Mouse (Mus musculus) naive thymus-derived CD4-positive, alpha-beta T cell, adult 2 months (primary cell): Measurements from ENCODE around the gene Gm10961.

ENCODE experiments used
- DNase-seq: peaks from one replicate; pipeline ENCODE4 v3.0.0-alpha.2; 2011; ENCODE audit warnings: low read depth

Gene Gm10961

DNA sequence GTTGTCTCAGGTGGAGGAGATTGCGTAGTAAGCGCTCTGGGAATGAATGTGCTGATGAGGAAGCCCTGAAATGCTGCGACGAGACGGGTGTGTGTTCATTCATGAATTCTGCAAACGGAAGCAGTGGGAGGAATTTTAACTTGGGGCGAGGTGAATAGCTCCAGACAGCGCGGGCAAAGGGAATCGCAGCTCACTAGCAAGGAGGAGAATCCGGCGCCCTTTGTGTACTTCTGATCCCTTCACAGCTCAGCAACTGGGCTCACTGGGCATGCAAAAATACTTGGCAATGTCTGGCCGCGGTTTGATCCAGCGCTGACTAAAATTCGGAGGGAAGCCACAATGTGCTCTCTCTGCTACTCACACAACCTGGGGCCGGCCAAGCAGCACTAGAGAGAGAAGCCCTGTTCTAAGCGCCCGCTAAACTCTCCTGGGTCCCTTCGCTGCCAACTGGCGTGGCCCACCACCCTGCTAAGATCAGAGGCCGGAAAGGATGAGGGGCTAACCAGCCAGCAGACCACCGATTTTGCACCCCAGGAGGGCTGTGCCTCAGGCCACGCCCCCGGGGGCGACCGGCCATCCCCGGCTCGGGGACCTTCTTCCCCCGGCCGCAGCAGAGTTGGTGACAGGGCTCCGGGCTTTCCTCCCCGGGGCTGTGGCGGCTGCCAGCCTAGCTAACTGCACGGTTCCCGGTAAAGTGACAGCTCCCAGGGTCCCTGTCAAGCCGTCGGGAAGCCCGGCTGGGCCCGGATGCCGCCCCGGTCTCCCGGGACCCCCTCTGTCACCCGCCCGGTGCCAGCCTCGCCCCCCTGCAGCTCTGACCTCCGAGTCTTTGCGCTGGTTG, at the start of gene Gm10961:
Gene Gm10961 (plus strand): TSS at position 641 of the 841 bp plus-strand sequence.
- no peak for DNase-seq

DNA sequence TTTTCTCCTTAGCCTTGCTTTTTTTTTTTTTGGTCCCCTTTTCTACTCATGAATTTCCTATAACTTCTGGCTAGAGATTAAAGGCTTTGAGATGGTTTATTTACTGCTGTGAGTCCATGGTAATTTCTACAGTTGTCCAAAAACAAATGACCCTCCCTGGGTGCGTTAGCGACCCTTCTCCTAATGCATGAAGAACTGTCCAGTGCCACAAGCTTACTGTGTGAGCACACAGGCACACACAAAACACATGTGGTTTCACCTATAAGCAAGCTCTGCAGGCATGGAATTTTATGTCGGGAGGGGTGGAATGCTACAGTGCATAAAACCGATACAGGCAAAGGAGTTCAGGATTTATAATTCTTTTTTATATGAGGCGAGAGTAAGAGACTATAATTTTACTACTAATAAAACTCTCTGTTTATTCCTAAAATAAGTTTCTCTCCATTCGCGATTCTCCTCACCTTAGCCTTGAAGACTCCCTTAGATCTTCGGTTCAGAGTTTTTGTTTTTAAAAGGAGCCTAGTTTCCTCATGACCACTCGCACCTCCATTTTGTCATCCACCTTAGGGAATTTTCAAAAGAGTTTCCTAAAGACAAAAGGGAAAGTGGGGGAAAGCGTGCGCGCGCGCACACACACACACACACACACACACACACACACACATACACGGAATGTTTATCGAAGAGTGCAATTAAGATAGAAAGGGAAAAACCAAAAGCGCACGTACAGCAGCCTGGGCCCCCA, 48.8 kb upstream of the Gm10961 start:
- no peak for DNase-seq

GRCm38 (mm10) chr3:107582875-107583767, 48.0 kb upstream of the Gm10961 start:
- DNase-seq, result no peak

- DNase-seq, result no peak
Observed at GRCm38 (mm10) chr3:107583893-107584292, 47.2 kb upstream of the Gm10961 start.

- no peak for DNase-seq
Observed at GRCm38 (mm10) chr3:107586504-107586903, 44.6 kb upstream of the Gm10961 start.

DNA sequence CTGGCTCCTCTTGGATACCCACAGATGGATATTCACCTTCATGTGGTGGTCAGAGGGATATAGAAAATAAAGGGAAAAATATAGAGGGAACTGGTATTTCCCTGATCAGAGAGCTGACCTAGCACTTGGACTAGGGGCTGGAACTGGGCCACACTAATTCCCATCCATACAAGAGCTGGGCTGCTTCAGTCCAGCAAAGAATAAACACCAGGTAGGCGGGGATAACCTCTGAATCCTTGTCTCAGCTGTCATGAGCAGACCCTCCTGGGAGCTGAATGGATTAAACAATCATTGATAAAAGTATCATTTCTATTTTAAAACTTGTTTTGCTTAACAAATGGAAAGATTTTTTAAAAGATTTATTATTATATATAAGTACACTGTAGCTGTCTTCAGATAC, 39.5 kb upstream of the Gm10961 start:
- no peak for DNase-seq

DNA sequence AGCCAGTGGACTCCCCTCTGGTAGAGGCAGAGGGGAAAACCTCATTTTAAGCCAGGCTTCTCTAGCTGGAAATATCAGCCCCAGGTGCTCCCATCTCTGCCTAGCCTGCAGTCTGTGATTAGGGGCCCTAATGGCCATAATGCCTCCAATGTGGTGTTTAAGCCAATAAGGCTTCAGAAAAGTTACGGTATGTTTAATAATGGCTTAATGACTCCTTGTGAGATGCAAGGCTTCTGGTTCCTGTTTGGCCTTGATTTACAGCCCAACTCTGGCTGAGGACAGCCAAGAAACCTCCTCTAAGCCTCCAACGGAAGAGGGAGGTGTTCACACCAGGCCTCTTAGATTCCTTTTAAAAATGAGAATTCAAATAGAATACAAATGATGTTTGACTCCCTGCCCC, 37.5 kb upstream of the Gm10961 start:
- DNase-seq, result no peak

DNA sequence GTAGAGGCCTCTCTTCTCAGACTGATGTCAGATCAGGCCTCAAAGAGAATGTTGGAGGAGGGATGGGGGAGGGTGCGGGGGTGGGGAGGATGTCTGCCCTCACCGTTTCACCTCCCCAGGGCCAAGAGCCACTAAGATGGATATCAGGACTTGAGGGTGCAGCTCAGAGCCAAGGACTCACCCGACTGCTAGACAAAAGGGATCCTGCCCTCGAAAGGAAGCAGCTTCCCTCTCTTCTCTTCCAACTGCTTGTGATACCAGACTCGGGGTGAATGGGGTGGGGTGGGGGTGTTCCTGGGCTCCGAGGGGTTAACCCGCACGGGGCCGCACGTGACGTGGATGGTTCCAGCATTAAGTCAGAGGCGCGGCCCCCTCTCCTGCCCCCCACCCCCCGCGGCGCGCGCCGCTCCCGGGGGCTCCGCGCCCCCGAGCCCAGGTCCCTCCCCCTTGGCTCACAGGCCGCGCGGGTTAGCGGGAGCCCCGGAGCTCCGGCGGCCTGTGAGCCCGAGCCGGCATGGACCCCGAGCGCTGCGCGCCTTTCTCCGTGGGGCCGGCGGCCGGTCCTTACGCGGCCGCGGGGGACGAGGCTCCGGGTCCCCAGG, 36.4 kb upstream of the Gm10961 start, which contains the start of gene Alx3:
Gene Alx3 (plus strand): TSS at position 370 of the 602 bp plus-strand sequence.
- DNase-seq, result no peak

DNA sequence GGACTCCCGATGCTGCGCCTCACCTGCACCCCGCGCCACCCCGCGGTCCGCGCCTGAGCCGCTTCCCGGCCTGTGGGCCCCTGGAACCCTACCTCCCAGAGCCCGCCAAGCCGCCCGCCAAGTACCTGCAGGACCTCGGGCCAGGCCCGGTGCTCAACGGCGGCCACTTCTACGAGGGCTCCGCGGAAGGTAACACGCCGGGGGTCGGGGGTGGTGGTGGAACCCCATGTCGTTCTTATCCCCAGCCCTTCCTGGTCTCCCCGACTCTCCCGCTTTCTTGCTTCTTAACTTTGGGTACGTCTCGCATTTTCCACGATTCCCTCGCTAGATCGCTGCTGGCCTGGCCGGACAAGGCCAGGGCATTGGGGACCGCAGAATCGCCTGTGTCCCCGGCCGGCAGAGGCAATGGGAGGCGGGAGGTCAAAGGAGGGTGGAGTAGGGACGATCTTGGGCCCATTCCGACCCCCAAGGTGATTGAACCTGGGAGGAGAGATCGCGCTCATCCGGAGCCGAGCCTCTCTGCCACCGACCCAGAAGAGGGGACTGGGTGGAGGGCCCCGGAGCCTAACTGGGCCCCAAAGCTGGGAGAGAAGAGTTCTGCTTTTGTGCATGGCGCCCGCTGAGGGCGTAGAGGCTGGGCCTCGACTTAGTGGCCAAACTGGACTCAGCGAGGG, 35.7 kb upstream of the Gm10961 start:
- no peak for DNase-seq

DNA sequence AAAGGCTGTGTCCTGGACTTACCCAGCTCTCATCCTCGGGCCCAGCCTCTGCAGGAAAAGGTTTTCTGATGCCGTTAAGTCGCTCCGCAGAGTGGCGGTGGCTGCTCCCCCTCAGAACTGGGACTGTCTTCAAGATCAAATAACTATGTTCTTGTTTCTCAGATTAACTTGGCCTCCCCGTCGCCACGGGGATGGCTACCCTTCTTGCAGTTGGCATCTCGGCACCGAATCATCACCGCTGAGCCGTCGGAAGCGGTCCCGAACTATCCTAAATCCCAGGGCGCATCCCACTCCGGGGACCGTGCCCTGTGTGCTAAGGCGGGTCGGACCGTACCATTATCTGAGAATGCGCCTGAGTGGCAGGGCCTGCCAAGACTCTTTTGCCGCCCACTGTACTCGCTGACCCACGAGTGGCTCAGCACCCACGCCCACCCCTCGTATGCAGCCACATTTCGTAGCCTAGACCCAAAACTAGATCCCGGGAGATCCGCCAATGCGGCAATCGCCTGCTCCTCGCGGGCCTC, 35.1 kb upstream of the Gm10961 start:
- no peak for DNase-seq

DNA sequence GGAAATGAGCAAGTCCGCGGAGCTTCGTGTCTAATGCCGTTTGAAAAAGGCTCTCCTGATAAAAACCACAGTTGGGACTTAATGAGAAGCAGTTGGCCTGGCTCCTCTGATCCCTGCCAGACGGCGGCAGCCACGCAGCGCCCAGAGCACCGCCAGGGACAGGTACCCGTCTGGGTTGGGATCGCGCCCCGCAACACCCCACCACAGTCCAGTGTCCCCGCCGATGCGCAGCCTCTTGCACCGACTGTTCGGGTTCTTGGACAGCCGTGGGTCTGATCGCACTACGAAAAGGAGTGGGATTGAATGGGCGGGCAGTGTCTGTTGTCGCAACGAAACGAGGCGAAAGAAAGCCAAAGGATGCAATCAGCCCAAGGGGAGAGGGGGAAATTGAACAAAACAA, 34.6 kb upstream of the Gm10961 start:
- no peak for DNase-seq

DNA sequence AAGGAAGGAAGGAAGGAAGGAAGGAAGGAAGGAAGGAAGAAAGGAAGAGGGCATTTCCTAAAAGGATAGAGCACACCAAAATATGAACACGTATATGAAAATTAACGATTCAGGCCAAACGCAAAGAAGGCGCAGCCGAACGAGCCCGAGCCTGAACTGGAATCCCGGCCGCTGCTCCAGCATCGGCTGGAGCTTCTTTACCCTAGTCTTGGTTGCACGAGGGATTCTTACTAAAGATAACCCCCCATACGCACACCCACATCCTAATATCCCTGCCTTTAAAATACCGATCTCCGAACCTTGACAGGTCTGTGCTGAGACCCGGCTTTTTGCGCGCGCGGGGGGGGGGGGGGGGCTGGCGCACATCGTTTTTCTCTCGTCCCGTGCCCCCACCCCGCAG, 34.0 kb upstream of the Gm10961 start:
- DNase-seq, result no peak

GRCm38 (mm10) chr3:107597586-107598389, 33.3 kb upstream of the Gm10961 start:
- DNase-seq, result no peak

DNA sequence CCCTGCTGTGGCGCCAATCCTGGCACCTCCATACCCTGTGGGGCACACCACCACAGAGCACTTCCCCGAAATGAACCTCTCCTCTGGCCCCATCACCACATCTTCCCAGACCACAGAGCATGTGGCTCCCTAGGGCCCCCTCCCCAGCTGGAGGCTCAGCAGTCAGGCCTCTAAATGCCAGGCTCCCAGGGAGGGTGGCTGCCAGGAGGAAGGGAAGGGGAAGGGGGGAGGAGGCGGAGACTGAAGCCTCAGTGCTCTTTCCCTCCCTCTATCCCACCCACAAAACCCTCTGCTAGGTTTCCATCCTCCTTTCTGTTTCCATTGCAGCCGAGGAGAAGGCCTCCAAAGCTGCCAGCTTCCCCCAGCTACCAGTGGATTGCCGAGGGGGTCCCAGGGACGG, 31.0 kb upstream of the Gm10961 start:
- no peak for DNase-seq

DNA sequence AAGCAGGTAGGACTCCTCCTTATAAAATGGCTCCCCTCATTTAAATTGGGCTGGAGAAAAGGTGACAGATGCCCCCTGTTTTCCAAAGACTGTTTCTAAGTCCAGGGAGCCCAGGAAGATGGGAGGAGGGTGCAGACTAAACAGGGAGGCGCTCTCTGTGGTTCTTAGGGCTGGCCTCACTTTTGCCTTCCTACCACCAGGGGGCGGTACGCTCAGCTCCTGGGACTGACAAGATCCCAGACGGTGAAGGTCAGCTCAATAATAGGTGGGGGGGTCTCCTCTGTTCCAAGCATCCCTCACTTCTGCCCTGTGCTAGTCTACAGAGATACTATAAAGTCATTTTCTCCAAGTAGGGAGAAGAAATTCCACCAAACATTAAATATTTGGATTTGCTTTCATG, 25.8 kb upstream of the Gm10961 start:
- DNase-seq, result peak; percentile 67

DNA sequence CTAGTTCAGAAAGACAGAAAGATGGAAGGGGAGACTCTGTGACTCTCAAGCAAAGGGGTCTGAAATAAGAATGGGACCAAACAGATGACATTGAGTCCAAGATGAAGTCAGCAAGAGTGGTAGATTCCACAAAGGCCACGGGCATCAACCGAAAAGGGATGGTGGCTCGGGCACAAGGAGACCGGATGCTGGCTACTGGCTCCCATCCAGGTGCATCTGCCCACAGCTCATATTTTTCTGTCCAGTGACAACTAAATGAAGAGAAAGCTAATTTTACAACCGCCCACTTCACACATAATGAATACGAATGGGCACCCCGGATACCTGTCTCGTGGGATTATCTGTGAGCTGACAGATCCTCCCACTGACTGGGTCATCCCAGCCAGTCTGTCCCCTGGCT, 23.9 kb upstream of the Gm10961 start:
- no peak for DNase-seq

DNA sequence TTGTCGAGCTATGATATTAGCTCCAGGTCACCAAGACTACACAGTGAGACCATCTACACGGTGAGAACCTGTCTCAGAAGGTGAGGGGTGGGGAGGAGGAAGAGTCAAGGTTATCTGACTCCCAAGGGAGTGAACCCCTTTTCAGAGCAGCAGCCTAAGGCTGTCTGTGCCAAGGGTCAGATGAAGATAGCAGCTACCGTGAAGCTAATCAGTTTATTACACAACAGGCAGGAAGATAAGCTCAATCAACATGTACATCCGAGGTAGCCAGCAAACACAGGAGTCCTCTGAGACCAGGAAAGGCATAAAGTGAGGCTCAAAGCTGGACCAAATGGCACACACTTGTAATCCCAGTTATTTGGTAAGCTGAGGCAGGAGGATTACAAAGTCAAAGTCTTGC, 22.3 kb upstream of the Gm10961 start:
- DNase-seq, result no peak

GRCm38 (mm10) chr3:107609376-107609775, 21.7 kb upstream of the Gm10961 start:
- DNase-seq, result no peak

DNA sequence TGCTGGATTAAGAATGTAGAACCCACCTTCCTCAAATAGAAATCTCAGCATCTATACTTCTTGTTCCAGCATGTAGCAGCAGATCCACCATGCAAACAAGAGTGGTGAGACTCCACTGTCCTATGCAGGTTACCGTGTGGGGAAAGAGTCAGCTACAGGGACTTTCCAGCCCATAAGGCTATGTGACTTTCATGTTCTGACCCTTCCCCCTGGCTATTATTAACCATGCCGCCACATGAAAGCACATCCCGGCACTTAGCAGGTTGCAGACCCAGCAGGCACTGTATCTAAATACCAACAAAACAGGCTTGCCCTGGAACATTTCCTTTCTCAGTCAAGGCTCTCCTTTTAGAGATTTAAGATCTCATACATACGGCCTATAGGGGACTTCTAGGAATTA, 19.7 kb upstream of the Gm10961 start:
- no peak for DNase-seq

- DNase-seq, result peak; percentile 54
Observed at GRCm38 (mm10) chr3:107612902-107613525, 18.1 kb upstream of the Gm10961 start.
